Mouse (Mus musculus): ENCODE results near the gene Pkd2.
"Not testable (repeated sequence)": the region's sequence is repeated elsewhere in the genome, so short reads cannot be mapped to it uniquely, and the experiment has no call there.

The Pkd2 gene

GRCm38 (mm10) chr5:104458832-104459705 lies at the start of gene Pkd2:
TSS of gene Pkd2 (plus strand) at chr5:104459450.
- DNase-seq (ENCODE audit: low spot score) = peak; percentile 80

GRCm38 (mm10) chr5:104415999-104416398 lies 43.3 kb upstream of the Pkd2 start:
- DNase-seq (ENCODE audit: low spot score) = no peak

GRCm38 (mm10) chr5:104417028-104417427 lies 42.2 kb upstream of the Pkd2 start:
- DNase-seq (ENCODE audit: low spot score) = no peak

DNA sequence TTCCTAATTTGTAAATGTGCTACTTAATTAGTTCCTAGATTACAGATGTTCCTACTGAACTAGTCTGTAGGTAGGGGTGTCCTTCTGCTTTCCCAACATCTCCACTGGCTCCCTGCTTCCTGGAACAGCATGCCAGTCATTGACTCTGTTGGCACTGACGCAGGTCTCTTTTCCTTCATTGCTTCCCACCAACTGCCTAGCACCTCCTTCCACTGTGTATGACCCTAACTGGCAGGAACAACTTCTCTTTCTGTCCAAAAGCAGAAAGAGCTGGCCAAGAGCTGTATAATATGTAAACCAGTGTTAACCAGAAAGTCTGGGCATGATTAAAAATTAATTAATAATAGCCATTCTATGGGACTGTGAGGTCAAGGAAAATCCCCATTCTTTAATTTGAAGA lies 41.5 kb upstream of the Pkd2 start:
- DNase-seq (ENCODE audit: low spot score) = no peak

GRCm38 (mm10) chr5:104422039-104422438 lies 37.2 kb upstream of the Pkd2 start:
- no peak for DNase-seq (ENCODE audit: low spot score)

DNA sequence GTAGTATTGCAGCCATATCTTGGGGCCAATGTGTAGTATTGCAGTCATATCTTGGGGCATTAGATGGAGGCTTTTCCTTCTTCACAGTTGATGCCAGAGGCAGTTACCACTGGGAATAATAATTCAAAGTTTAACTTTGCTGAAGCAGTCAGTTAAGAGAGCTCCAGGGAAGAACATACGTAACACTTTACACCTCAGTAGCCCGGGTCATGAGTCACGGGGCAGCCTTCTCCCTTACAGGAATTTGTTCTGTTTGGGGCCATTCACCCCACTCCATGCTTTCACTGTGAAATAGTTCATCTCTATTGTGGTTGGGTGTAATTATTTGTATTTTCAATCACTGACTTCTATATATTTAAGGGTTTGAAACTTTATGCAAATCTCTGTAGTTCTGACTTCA lies 35.4 kb upstream of the Pkd2 start:
- DNase-seq (ENCODE audit: low spot score) = no peak

GRCm38 (mm10) chr5:104425949-104426348 lies 33.3 kb upstream of the Pkd2 start:
- no peak for DNase-seq (ENCODE audit: low spot score)

- peak; percentile 5 for DNase-seq (ENCODE audit: low spot score)
These were observed 26.4 kb upstream of the Pkd2 start for GRCm38 (mm10) chr5:104432886-104433285.

GRCm38 (mm10) chr5:104433968-104434565 lies 25.2 kb upstream of the Pkd2 start:
- no peak for DNase-seq (ENCODE audit: low spot score)

GRCm38 (mm10) chr5:104434835-104435301 lies 24.4 kb upstream of the Pkd2 start, which contains the start of gene Spp1:
TSS of gene Spp1 (plus strand) at chr5:104435118.
- DNase-seq (ENCODE audit: low spot score) = no peak

GRCm38 (mm10) chr5:104436406-104437076 lies 22.7 kb upstream of the Pkd2 start:
- no peak for DNase-seq (ENCODE audit: low spot score)

- no peak for DNase-seq (ENCODE audit: low spot score)
These were observed 16.9 kb upstream of the Pkd2 start for GRCm38 (mm10) chr5:104442396-104442795.

- no peak for DNase-seq (ENCODE audit: low spot score)
These were observed 16.4 kb upstream of the Pkd2 start for GRCm38 (mm10) chr5:104442850-104443249.

- DNase-seq (ENCODE audit: low spot score) = peak; percentile 25
These were observed 13.1 kb upstream of the Pkd2 start for GRCm38 (mm10) chr5:104446156-104446555.

DNA sequence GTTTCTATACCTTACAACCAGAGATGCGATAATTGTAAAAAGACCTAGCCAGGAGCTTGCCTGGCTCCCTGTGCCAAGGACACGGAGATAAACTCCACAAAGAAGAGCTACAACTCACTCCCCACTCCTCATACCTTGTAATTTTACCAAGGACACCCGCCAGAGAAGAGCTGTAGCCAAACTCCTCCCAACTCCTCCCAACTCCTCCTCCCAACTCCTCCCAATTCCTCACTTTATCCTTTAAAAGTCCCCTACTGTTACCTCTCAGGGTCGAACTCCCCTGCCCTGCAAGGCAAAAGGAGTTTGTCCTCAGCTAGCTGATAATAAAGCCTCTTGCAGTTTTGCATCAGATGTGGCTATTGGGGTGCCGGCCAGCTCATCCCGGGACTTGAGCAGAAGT lies 10.9 kb upstream of the Pkd2 start:
- not testable (repeated sequence) for DNase-seq (ENCODE audit: low spot score)

- DNase-seq (ENCODE audit: low spot score) = no peak
These were observed 9.8 kb upstream of the Pkd2 start for GRCm38 (mm10) chr5:104449491-104449890.

DNA sequence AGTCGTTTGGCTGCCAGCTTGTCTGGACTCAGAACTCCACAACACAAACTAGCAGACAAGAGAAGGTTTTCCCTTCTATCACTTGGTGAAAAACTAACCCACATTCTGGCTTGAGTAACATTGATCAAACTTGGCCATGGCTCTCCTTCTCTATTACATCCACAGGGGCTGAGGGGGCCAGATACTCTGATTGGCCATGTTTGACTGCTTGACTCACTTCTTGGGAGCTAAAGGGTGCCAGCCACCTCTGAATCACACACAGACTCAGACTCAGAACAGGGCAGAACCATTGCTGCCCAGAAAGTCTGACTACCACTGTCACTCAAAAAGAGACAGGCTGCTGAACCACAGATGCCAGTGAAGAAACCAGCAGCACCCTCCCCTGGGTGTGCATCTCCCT lies 6.2 kb upstream of the Pkd2 start:
- DNase-seq (ENCODE audit: low spot score) = no peak

DNA sequence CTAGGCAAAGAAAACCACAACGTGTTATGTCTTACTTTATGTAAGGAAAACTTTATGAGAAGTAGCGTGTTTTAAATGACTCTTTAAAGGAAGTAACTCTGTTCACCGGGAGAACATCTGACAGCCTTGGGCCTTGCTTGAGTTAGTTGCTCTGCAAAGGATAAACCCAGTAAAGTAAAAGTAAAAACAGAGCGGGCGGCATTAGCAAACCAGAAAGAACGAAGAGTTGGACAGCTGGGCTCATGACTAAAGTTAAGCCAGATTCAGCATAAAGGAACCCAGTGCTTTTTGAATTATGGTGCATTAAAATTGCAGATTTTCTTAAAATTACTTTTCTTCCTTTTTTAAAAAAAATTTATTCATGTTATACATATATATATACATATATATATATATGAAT lies 4.7 kb upstream of the Pkd2 start:
- DNase-seq (ENCODE audit: low spot score) = no peak

GRCm38 (mm10) chr5:104459706-104460455 lies 631 bp downstream of the Pkd2 start:
- peak; percentile 55 for DNase-seq (ENCODE audit: low spot score)

GRCm38 (mm10) chr5:104460456-104460838 lies 1.2 kb downstream of the Pkd2 start:
- DNase-seq (ENCODE audit: low spot score) = no peak

- DNase-seq (ENCODE audit: low spot score) = no peak
These were observed 1.6 kb downstream of the Pkd2 start for GRCm38 (mm10) chr5:104460856-104461255.

DNA sequence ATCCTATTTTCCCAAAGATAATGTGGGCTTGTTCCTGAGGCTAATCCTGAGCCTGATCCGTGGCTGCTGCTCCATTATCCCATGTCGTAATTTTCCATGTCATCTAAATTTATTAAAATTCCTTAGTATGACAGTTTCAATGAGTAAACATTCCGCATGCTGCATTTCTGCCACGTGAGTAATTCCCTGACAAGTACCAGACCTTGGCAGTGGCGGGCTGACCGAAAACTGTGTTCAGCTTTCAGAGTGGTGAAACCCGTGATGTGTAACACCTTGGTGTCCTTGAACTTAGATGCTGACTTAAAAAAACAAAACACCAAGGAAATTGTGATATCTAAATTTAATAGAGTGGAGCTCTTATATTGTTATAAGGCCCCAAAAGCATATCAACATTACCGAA lies 6.0 kb downstream of the Pkd2 start:
- DNase-seq (ENCODE audit: low spot score) = peak; percentile 21

Measured in urinary bladder, postnatal 14 days (tissue).